Mouse (Mus musculus) heart, postnatal 36 days (tissue): Measurements from ENCODE around the gene Tesk2. TPM values are rescaled to one million over a fixed set of nuclear protein-coding genes. Genes with fewer than 3 reads are reported as not detected.
"Not testable (repeated sequence)": the region's sequence is repeated elsewhere in the genome, so short reads cannot be mapped to it uniquely, and the experiment has no call there.

Experiments used
- DNase-seq, 2 experiments: peaks; one replicate each; pipeline ENCODE4 v3.0.0; 2021 to 2022
- intact Hi-C: fragments of 180-260 bp; cut with DNase I; formaldehyde crosslinking; loops from one replicate; pipeline ENCODE4 v1.15.1; 2025
- total RNA-seq, 2 experiments: library from RNA; stranded (reverse); gene quantifications; 2 replicates each; pipeline ENCODE4 v1.2.3; 2021

Tesk2 gene
- total RNA-seq, 2 experiments from 2014 or later, result 1.9 to 2.5 TPM

DNA sequence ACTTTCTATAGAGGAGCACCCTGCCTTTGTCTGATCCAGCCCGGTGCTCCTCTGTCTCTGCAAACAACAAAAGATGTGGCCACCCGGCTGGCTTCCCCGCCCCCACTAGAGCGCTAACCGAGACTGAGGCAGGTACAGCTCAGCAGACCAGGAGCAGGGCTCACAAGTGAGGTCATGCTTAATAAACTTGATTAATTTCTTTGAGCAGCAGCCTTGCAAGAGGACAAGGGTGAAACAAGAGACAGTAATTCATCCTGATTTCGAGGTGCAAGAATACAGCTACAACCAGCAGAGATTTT is 109.3 kb downstream of the Tesk2 start:
- DNase-seq, result no peak
- intact Hi-C loops, result no loop called here

DNA sequence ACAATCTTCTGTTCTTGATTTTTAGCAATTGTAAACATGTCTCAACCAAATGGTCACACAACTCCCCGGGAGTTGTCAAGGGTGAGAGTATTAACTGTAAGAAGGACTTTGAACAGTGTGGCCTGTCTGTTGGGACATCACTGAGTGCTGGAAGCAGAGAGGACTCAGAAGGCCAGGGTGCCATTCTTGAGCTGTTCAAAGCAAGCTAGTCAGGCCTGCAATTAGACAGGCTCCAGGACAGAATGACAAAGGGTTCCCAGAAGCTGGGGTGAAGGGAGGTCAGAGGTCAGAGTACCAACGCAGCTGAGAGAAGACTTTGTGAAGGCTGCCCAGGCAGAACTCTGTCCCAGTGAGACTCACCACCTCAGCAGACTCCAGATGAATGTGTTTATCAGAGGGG is 118.3 kb downstream of the Tesk2 start:
- DNase-seq, result no peak
- intact Hi-C loops, result no loop called here

DNA sequence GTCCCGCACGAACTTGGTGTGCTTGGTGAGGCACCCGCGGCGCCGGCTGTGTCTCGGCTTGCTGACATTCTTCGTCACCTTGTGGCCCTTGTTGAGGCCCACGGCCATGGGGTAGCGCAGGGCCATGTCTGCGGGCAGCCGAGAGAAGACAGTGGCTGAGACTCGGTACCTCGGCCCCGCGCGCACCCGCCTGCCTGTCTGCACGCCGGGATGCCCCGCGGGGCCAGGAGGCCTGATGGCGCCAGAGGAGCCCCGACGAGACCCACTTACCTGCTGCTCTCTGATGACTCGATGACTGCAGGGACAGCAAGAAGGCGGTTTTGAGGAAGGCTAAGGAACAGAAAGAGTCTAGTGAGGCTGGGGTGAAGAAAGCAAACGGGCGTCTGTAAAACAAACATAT is 119.3 kb downstream of the Tesk2 start:
- intact Hi-C loops, DNase-seq: not testable (repeated sequence)

DNA sequence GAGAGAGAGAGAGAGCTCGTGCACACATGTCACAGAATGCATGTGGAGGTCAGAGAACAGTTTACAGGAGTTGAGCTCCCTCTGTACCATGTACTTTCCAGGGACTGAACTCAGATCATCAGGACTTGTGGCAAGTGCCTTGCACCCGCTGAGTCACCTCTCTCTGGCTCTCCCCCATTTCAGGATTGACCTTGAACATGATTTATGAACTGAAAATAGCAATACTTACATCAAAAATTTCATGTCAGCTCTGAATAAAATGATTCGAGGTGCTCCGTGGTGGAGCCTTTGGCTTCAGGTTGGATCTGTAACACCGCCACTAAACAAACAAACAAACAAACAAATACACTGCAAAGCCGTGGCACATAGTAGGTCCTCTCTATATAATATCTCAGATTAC is 120.1 kb downstream of the Tesk2 start:
- DNase-seq, result no peak
- intact Hi-C loops, result no loop called here

DNA sequence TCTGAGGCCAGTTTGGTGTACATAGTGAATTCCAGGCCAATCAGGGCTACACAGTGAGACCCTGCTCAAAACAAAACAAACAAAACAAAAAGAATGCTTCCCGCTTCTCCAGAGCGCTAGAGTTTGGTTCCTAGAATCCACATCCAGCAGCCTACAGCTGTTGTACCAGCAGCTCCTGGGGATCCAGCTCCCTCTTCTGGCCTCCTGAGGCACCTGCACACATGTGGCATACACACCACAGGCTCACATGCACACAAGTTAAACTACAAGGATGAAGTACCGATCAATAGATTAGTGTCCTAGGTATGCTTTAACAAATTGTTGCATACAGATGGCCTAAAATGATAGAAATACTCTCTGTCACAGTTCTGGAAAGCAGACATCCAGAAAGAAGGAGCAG is 123.6 kb downstream of the Tesk2 start:
- intact Hi-C loops, result no loop called here

DNA sequence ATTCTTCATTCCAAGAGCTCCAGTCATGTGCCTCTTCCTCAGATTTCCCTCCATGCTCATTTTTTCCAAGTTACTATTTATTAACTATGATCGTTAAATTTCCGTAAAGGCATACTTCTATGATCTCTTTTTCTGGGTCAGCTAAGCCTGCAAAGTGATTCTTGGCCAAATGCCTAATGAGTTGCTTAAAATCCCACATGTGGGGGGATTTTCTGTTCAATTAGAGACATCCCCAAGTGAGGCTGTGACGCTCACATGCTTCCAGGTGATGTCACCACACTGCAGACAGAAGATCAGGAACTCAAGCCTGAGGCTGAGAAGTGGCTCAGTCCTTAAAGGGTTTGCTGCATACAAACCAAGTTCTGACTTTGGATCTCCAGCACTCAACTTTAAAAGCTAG is 129.2 kb downstream of the Tesk2 start:
- intact Hi-C loops, result no loop called here
- DNase-seq, result no peak

More for the DNA sequence above, 123.6 kb downstream of the Tesk2 start:
- DNase-seq, result no peak

DNA sequence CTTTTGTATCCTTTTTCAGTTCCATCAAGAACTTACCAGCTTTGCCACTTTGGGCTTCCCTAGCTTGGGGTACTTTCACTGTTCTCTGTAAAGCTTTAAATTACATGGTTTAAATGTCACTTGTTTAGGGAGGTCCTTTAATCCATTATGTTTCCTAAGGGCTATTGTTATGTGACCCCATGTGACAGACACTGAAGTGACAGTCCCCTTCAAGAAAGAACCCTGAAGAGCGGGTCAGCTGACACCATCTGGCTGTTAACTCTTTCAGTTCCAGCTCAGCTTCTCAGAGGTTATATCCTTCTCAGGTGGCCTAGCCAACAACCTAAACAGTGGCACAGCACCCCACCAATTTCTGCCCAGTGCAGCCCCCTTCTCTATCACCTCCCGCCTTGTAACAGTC is 133.5 kb downstream of the Tesk2 start:
- intact Hi-C loops, result no loop called here
- DNase-seq, result no peak

Other genes with a start within 250 kb of the Tesk2 start
- gene Ipp, start 213.4 kb upstream of the Tesk2 start, total RNA-seq, result 10 to 100 TPM; 15.8 to 16.2 TPM
- gene Tmem69, start 165.0 kb upstream of the Tesk2 start, total RNA-seq, result 10 to 100 TPM; 21.2 to 26.4 TPM
- 10 to 100 TPM; 65.4 to 83.1 TPM for gene Gpbp1l1, start 163.3 kb upstream of the Tesk2 start, total RNA-seq
- gene Ccdc17, start 124.3 kb upstream of the Tesk2 start, total RNA-seq, result 1 to 10 TPM; 2.6 to 3.5 TPM
- gene Nasp, start 93.0 kb upstream of the Tesk2 start, total RNA-seq, result 10 to 100 TPM; 18.6 to 25.5 TPM
- 100 to 1,000 TPM; 272 to 290 TPM for gene Akr1a1, start 69.3 kb upstream of the Tesk2 start, total RNA-seq
- 100 to 1,000 TPM; 476 to 489 TPM for gene Prdx1, start 35.4 kb upstream of the Tesk2 start, total RNA-seq
- gene Mmachc, start 12.5 kb upstream of the Tesk2 start, total RNA-seq, result 10 to 100 TPM; 46.8 to 56.1 TPM
- 1 to 10 TPM; 5.7 to 6.2 TPM for gene Ccdc163, start 12.4 kb upstream of the Tesk2 start, total RNA-seq
- gene Toe1, start 86.7 kb downstream of the Tesk2 start, total RNA-seq, result 1 to 10 TPM; 8.2 to 8.9 TPM
- gene Mutyh, start 86.8 kb downstream of the Tesk2 start, total RNA-seq, result 1 to 10 TPM in 1 of 2 experiments, under 1 TPM in 1; 0.60 to 2.0 TPM
- gene Hpdl, start 100.8 kb downstream of the Tesk2 start, total RNA-seq, result 1 to 10 TPM; 4.3 to 5.1 TPM
- gene Zswim5, start 156.4 kb downstream of the Tesk2 start, total RNA-seq, result 1 to 10 TPM; 1.1 to 1.4 TPM